Mouse (Mus musculus) liver, adult 10 weeks (tissue): Measurements from ENCODE around the gene Mcur1. TPM values are rescaled to one million over a fixed set of nuclear protein-coding genes. Genes with fewer than 3 reads are reported as not detected.

Experiments
- polyA plus RNA-seq: library from polyadenylated mRNA; stranded (reverse); fragments of 350-450 nt; fragmentation: Illumina TruSeq; extraction: RNeasy Lipid Tissue Mini Kit (QIAGEN cat#74804); gene quantifications from one replicate; pipeline ENCODE4 v1.2.3, GENCODE M21; 2014; ENCODE audit warnings: low read depth, low replicate concordance

Gene Mcur1
- polyA plus RNA-seq: 23.9 TPM

GRCm38 (mm10) chr13:43559711-43560457, at the start of gene Mcur1:
TSS of gene Mcur1 (minus strand) at chr13:43560191.

Other genes with a start within 250 kb of the Mcur1 start
- 9.9 TPM for gene Sirt5, start 194.7 kb downstream of the Mcur1 start, polyA plus RNA-seq
- 187 TPM for gene Nol7, start 161.8 kb downstream of the Mcur1 start, polyA plus RNA-seq
- gene Ranbp9, start 78.9 kb downstream of the Mcur1 start, polyA plus RNA-seq: 48.9 TPM
- gene Rnf182, start 55.5 kb upstream of the Mcur1 start, polyA plus RNA-seq: not detected
- 2.4 TPM for gene Cd83, start 224.6 kb upstream of the Mcur1 start, polyA plus RNA-seq